Mouse (Mus musculus): ENCODE results near the gene Hrh2.

Hrh2 gene

GRCm38 (mm10) chr13:54272076-54272475 lies 80.1 kb downstream of the Hrh2 start:
- DNase-seq: no peak

- no peak for DNase-seq
Measured at GRCm38 (mm10) chr13:54277406-54277805, 85.5 kb downstream of the Hrh2 start.

GRCm38 (mm10) chr13:54280366-54280765 lies 88.4 kb downstream of the Hrh2 start:
- no peak for DNase-seq

- DNase-seq: no peak
Measured at GRCm38 (mm10) chr13:54281149-54281548, 89.2 kb downstream of the Hrh2 start.

GRCm38 (mm10) chr13:54281623-54282022 lies 89.7 kb downstream of the Hrh2 start:
- no peak for DNase-seq

- DNase-seq: no peak
Measured at GRCm38 (mm10) chr13:54282149-54282860, 90.4 kb downstream of the Hrh2 start.

GRCm38 (mm10) chr13:54282861-54283206 lies 90.9 kb downstream of the Hrh2 start:
- DNase-seq: peak; percentile 60

Measured in embryo, embryonic 11 days (tissue).